Mouse (Mus musculus) kidney, embryonic 15.5 days (tissue): ENCODE data around the gene Epb41l3. TPM values are rescaled to one million over a fixed set of nuclear protein-coding genes. Genes with fewer than 3 reads are reported as not detected.

ENCODE experiments used
- ATAC-seq: fragments of 200-750 bp; cut with Nextera tagmentation; replicated peaks from 2 replicates; pipeline ENCODE4 v1.8.0; 2017; ENCODE audit warnings: moderate TSS enrichment; ENCODE audit not compliant: low FRiP score
- H3K27ac ChIP-seq: fragments of 300-500 bp; sonication (generic); 2 replicates; pipeline ENCODE4 v1.5.1; 2015; ENCODE audit warnings: mild to moderate bottlenecking, inconsistent platforms
- H3K27me3 ChIP-seq: fragments of 300-500 bp; sonication (generic); 2 replicates; pipeline ENCODE4 v1.6.1; 2015; ENCODE audit warnings: inconsistent platforms
- H3K36me3 ChIP-seq: fragments of 300-500 bp; sonication (generic); 2 replicates; pipeline ENCODE4 v1.6.1; 2015; ENCODE audit warnings: inconsistent platforms
- H3K4me1 ChIP-seq: fragments of 300-500 bp; sonication (generic); 2 replicates; pipeline ENCODE4 v1.6.1; 2015; ENCODE audit warnings: inconsistent platforms
- H3K4me2 ChIP-seq: fragments of 300-500 bp; sonication (generic); 2 replicates; pipeline ENCODE4 v1.6.1; 2015; ENCODE audit warnings: moderate library complexity, mild to moderate bottlenecking, inconsistent platforms
- H3K4me3 ChIP-seq: fragments of 300-500 bp; sonication (generic); replicated peaks from 2 replicates; pipeline ENCODE4 v1.5.1; 2015; ENCODE audit warnings: mild to moderate bottlenecking, inconsistent platforms
- H3K9ac ChIP-seq: fragments of 300-500 bp; sonication (generic); 2 replicates; pipeline ENCODE4 v1.6.1; 2015; ENCODE audit warnings: mild to moderate bottlenecking, inconsistent platforms
- H3K9me3 ChIP-seq: fragments of 300-500 bp; sonication (generic); replicated peaks from 2 replicates; pipeline ENCODE4 v1.6.1; 2016; ENCODE audit warnings: inconsistent platforms
- WGBS: fragments of 180-500 bp; shearing (Covaris S2); methylation state at CpG from one replicate; pipeline ENCODE4 v1.1.7; 2015; ENCODE audit warnings: mixed read lengths; 5-methylcytosine and 5-hydroxymethylcytosine counted together
- polyA plus RNA-seq: library from polyadenylated mRNA; unstranded; fragments of >200 nt; fragmentation: Nextera tagmentation; extraction: Ambion mirVana; gene quantifications from 2 replicates; pipeline ENCODE4 v1.2.1, GENCODE M21; 2015

The Epb41l3 gene
- 29.5 and 35.6 TPM in 2 replicates for polyA plus RNA-seq

GRCm38 (mm10) chr17:69075501-69076237 lies at the start of gene Epb41l3:
Gene Epb41l3, plus strand, starts transcription at chr17:69075683.
- Histone ChIP-seq H3K9me3 (no peaks in the 10 kb centered on the region), H3K4me1 (peaks cover 23% of the 10 kb centered on the region), H3K27me3 (peaks cover 61% of the 10 kb centered on the region), H3K36me3 (no peaks in the 10 kb centered on the region), H3K4me2 (peak within 1 kb of the TSS; percentile 99), H3K27ac (no peak within 1 kb of the TSS), H3K4me3 (peak within 1 kb of the TSS; percentile 53), H3K9ac (peak within 1 kb of the TSS; percentile 35; the same call in 1 of the 2 replicates)
- peak; percentile 95 for ATAC-seq
- WGBS, result under 1% methylated on average over 47 of the region's 47 CpGs

- Histone ChIP-seq H3K27me3 (peaks cover 4% of the 10 kb centered on the region), H3K9ac (no peak overlapping the region), H3K4me1 (peaks cover 7% of the 10 kb centered on the region; the same call in 1 of the 2 replicates), H3K36me3 (no peaks in the 10 kb centered on the region), H3K4me3 (no peak overlapping the region), H3K9me3 (no peaks in the 10 kb centered on the region), H3K27ac (no peak overlapping the region), H3K4me2 (peak overlapping the region; percentile 28)
- ATAC-seq, result peak; percentile 76
- 48% methylated on average over 12 of the region's 12 CpGs for WGBS
These were observed 36.5 kb upstream of the Epb41l3 start for GRCm38 (mm10) chr17:69038760-69039675.

- Histone ChIP-seq H3K9ac (no peak overlapping the region), H3K27ac (no peak overlapping the region), H3K27me3 (peaks cover 4% of the 10 kb centered on the region), H3K36me3 (no peaks in the 10 kb centered on the region), H3K9me3 (no peaks in the 10 kb centered on the region), H3K4me2 (no peak overlapping the region), H3K4me1 (peaks cover 7% of the 10 kb centered on the region; the same call in 1 of the 2 replicates), H3K4me3 (no peak overlapping the region)
- WGBS, result 47% methylated on average over 4 of the region's 4 CpGs
- ATAC-seq, result no peak
These were observed 34.0 kb upstream of the Epb41l3 start for GRCm38 (mm10) chr17:69041516-69041915.

GRCm38 (mm10) chr17:69048826-69049225 lies 26.7 kb upstream of the Epb41l3 start:
- Histone ChIP-seq H3K4me2 (no peak overlapping the region), H3K27me3 (no peaks in the 10 kb centered on the region), H3K9ac (no peak overlapping the region), H3K9me3 (no peaks in the 10 kb centered on the region), H3K4me3 (no peak overlapping the region), H3K27ac (no peak overlapping the region), H3K36me3 (no peaks in the 10 kb centered on the region), H3K4me1 (no peaks in the 10 kb centered on the region)
- WGBS, result 78% methylated on average over 3 of the region's 3 CpGs
- no peak for ATAC-seq

- ATAC-seq, result no peak
- no peaks in the 10 kb centered on the region for H3K9me3 ChIP-seq
These were observed 21.5 kb upstream of the Epb41l3 start for GRCm38 (mm10) chr17:69054029-69054428.

GRCm38 (mm10) chr17:69059760-69060159 lies 15.7 kb upstream of the Epb41l3 start:
- H3K9me3 ChIP-seq, result no peaks in the 10 kb centered on the region
- no peaks in the 10 kb centered on the region for H3K36me3 ChIP-seq
- H3K4me3 ChIP-seq, result no peak overlapping the region
- no peak for ATAC-seq
- no peak overlapping the region for H3K9ac ChIP-seq
- no peak overlapping the region for H3K27ac ChIP-seq
- 93% methylated on average over 7 of the region's 7 CpGs for WGBS
- no peak overlapping the region for H3K4me2 ChIP-seq
- no peaks in the 10 kb centered on the region for H3K27me3 ChIP-seq
- no peaks in the 10 kb centered on the region for H3K4me1 ChIP-seq

More at GRCm38 (mm10) chr17:69054029-69054428, 21.5 kb upstream of the Epb41l3 start:
- Histone ChIP-seq H3K4me1 (no peaks in the 10 kb centered on the region), H3K4me3 (no peak overlapping the region), H3K27ac (no peak overlapping the region), H3K27me3 (no peaks in the 10 kb centered on the region), H3K9ac (no peak overlapping the region), H3K36me3 (no peaks in the 10 kb centered on the region), H3K4me2 (no peak overlapping the region)
- 75% methylated on average over 4 of the region's 4 CpGs for WGBS

GRCm38 (mm10) chr17:69060388-69060787 lies 15.1 kb upstream of the Epb41l3 start:
- ATAC-seq, result no peak
- no peak overlapping the region for H3K27ac ChIP-seq
- H3K27me3 ChIP-seq, result no peaks in the 10 kb centered on the region
- no peak overlapping the region for H3K4me3 ChIP-seq
- 82% methylated on average over 7 of the region's 7 CpGs for WGBS
- no peaks in the 10 kb centered on the region for H3K4me1 ChIP-seq
- no peaks in the 10 kb centered on the region for H3K9me3 ChIP-seq
- no peaks in the 10 kb centered on the region for H3K36me3 ChIP-seq
- H3K9ac ChIP-seq, result no peak overlapping the region
- no peak overlapping the region for H3K4me2 ChIP-seq

- no peak overlapping the region for H3K9ac ChIP-seq
- 75% methylated on average over 9 of the region's 9 CpGs for WGBS
- H3K27ac ChIP-seq, result no peak overlapping the region
- H3K9me3 ChIP-seq, result no peaks in the 10 kb centered on the region
- H3K36me3 ChIP-seq, result no peaks in the 10 kb centered on the region
- no peak for ATAC-seq
- H3K4me3 ChIP-seq, result no peak overlapping the region
- no peaks in the 10 kb centered on the region for H3K4me1 ChIP-seq
- no peaks in the 10 kb centered on the region for H3K27me3 ChIP-seq
- no peak overlapping the region for H3K4me2 ChIP-seq
These were observed 13.4 kb upstream of the Epb41l3 start for GRCm38 (mm10) chr17:69061883-69062745.

- Histone ChIP-seq H3K9ac (no peak overlapping the region), H3K4me3 (no peak overlapping the region), H3K27me3 (no peaks in the 10 kb centered on the region), H3K4me1 (0 out of 2 replicates have a peak, but pooled peaks cover 8% of the 10 kb centered on the region), H3K36me3 (no peaks in the 10 kb centered on the region), H3K9me3 (no peaks in the 10 kb centered on the region), H3K4me2 (no peak overlapping the region), H3K27ac (no peak overlapping the region)
- 49% methylated on average over 11 of the region's 11 CpGs for WGBS
- ATAC-seq, result no peak
These were observed 7.3 kb upstream of the Epb41l3 start for GRCm38 (mm10) chr17:69067937-69068739.

GRCm38 (mm10) chr17:69074095-69074494 lies 1.4 kb upstream of the Epb41l3 start:
- no peak overlapping the region for H3K27ac ChIP-seq
- H3K4me3 ChIP-seq, result no peak overlapping the region
- H3K27me3 ChIP-seq, result peaks cover 55% of the 10 kb centered on the region
- H3K9ac ChIP-seq, result no peak overlapping the region
- H3K4me1 ChIP-seq, result peaks cover 24% of the 10 kb centered on the region
- WGBS, result 82% methylated on average over 4 of the region's 4 CpGs
- no peak overlapping the region for H3K4me2 ChIP-seq
- ATAC-seq, result no peak
- H3K36me3 ChIP-seq, result no peaks in the 10 kb centered on the region
- H3K9me3 ChIP-seq, result no peaks in the 10 kb centered on the region

- no peaks in the 10 kb centered on the region for H3K36me3 ChIP-seq
- peak overlapping the region; percentile 99 for H3K4me2 ChIP-seq
- peaks cover 23% of the 10 kb centered on the region for H3K4me1 ChIP-seq
- peak overlapping the region; percentile 53 for H3K4me3 ChIP-seq
- peak overlapping the region; percentile 35; the same call in 1 of the 2 replicates for H3K9ac ChIP-seq
- under 1% methylated on average over 28 of the region's 28 CpGs for WGBS
- H3K9me3 ChIP-seq, result no peaks in the 10 kb centered on the region
- H3K27me3 ChIP-seq, result peaks cover 61% of the 10 kb centered on the region
- ATAC-seq, result peak; percentile 66
- no peak overlapping the region for H3K27ac ChIP-seq
These were observed 749 bp downstream of the Epb41l3 start for GRCm38 (mm10) chr17:69076238-69076625.
